Mouse (Mus musculus): Measurements from ENCODE around the gene Ccr10.
"Not testable (repeated sequence)": the region's sequence is repeated elsewhere in the genome, so short reads cannot be mapped to it uniquely, and the experiment has no call there.

Gene Ccr10

GRCm38 (mm10) chr11:101125008-101125407 is 50.2 kb downstream of the Ccr10 start:
- DNase-seq (ENCODE audit: low read depth, low spot score): not testable (repeated sequence)

GRCm38 (mm10) chr11:101124494-101124893 is 50.7 kb downstream of the Ccr10 start:
- DNase-seq (ENCODE audit: low read depth, low spot score): not testable (repeated sequence)
